In genomic region chr19:45075323-45076035, GRCm38 (mm10) we compare ENCODE assay signal across 8 mouse cellular contexts. TPM values are rescaled to one million over a fixed set of nuclear protein-coding genes. Genes with fewer than 3 reads are reported as not detected.
DNase-seq lines count a peak whose midpoint lies in the region; ATAC-seq and TF ChIP-seq lines count a peak whose summit lies in the region.

No protein-coding gene starts in this region.

- no peak for TF ChIP-seq CTCF in spleen, adult 2 months (IDR thresholded peaks at IDR 0.05; ENCODE audit: extremely low read depth, insufficient read depth, insufficient read length, insufficient replicate concordance)
- no peak; the same call in 1 of the 2 replicates for TF ChIP-seq CTCF in liver, embryonic 14.5 days (IDR thresholded peaks at IDR 0.05; ENCODE audit: low read depth)

- H3K36me3 ChIP-seq in spleen, adult 2 months (ENCODE audit: control insufficient read depth, insufficient read depth, low read length) = no peaks in the 10 kb centered on the region
- no peaks in the 10 kb centered on the region for H3K36me3 ChIP-seq in liver, embryonic 14.5 days (replicated peaks; ENCODE audit: control insufficient read depth, insufficient read depth, low read depth)
- H3K36me3 ChIP-seq in stomach, embryonic 14.5 days (ENCODE audit: control insufficient read depth, insufficient read depth, low read length) = no peaks in the 10 kb centered on the region

- intact Hi-C loops in heart, postnatal 10 days (cut with DNase I) = no loop called here

- no peak for TF ChIP-seq EP300 in liver, embryonic 14.5 days (IDR thresholded peaks at IDR 0.05; ENCODE audit: low read depth)

- H3K9ac ChIP-seq in liver, embryonic 14.5 days (replicated peaks) = peak overlapping the region; percentile 90
- H3K9ac ChIP-seq in stomach, embryonic 14.5 days (replicated peaks; ENCODE audit: low read depth, low read length) = peak overlapping the region; percentile 53

- H3K4me3 ChIP-seq in spleen, adult 2 months (ENCODE audit: extremely low read depth, insufficient read depth, insufficient read length) = peak overlapping the region; percentile 89
- H3K4me3 ChIP-seq in liver, embryonic 14.5 days (ENCODE audit: insufficient read depth in 1 of 2, low read depth in 2 of 2, low read length in 2 of 2) = peak overlapping the region; percentile 86 to 99
- H3K4me3 ChIP-seq in stomach, embryonic 14.5 days (ENCODE audit: low read depth, low read length) = peak overlapping the region; percentile 66

- no peaks in the 10 kb centered on the region for H3K9me3 ChIP-seq in liver, embryonic 14.5 days (ENCODE audit: control insufficient read depth, low read length)
- H3K9me3 ChIP-seq in stomach, embryonic 14.5 days (ENCODE audit: control insufficient read depth, low read depth, low read length) = no peaks in the 10 kb centered on the region

- WGBS in spleen, adult 2 months = under 1% methylated on average over 32 of the region's 32 CpGs
- WGBS in liver, embryonic 14.5 days (ENCODE audit: insufficient replicate concordance) = under 1% methylated on average over 32 of the region's 32 CpGs
- 1% methylated on average over 32 of the region's 32 CpGs for WGBS in stomach, embryonic 14.5 days

- peak; percentile 63 for ATAC-seq in liver, embryonic 14.5 days (ENCODE audit: insufficient read depth)
- ATAC-seq in stomach, embryonic 14.5 days (ENCODE audit: insufficient number of reproducible peaks, insufficient read depth, low FRiP score, low read depth) = 0 out of 2 replicates have a peak, but pooled peaks have one; percentile 49

- TF ChIP-seq POLR2A in spleen, adult 2 months (IDR thresholded peaks at IDR 0.05; ENCODE audit: low read depth, low read length) = no peak

- H3K4me1 ChIP-seq in spleen, adult 2 months (ENCODE audit: control insufficient read depth, insufficient read depth, insufficient read length) = peaks cover 17% of the 10 kb centered on the region
- H3K4me1 ChIP-seq in liver, embryonic 14.5 days (replicated peaks; ENCODE audit: control insufficient read depth in 2 of 2, insufficient read depth in 2 of 2, low read length in 1 of 2) = peaks cover 9 to 14% of the 10 kb centered on the region in 2 experiments
- peaks cover 28% of the 10 kb centered on the region; the same call in 1 of the 2 replicates for H3K4me1 ChIP-seq in stomach, embryonic 14.5 days (ENCODE audit: control insufficient read depth, insufficient read depth, low read length)

- DNase-seq in spleen, adult 2 months (ENCODE audit: low read depth in 1 of 2, low spot score in 2 of 2) = no peak
- no peak for DNase-seq in spleen, adult 18-20 months
- peak; percentile 67 for DNase-seq in cerebellum, adult 9-11 months
- DNase-seq in heart, postnatal 10 days = peak; percentile 43 to 51
- DNase-seq in liver, embryonic 14.5 days (ENCODE audit: low read depth in 3 of 3, low spot score in 3 of 3) = no peak
- no peak for DNase-seq in right cerebral cortex, postnatal 10 days (ENCODE audit: low spot score in 2 of 2)
- DNase-seq in adrenal gland, adult 2 months = no peak

- peak overlapping the region; percentile 69 for H3K27ac ChIP-seq in spleen, adult 2 months (ENCODE audit: insufficient read depth, low read length)
- H3K27ac ChIP-seq in liver, embryonic 14.5 days = peak overlapping the region; percentile 18; the same call in 1 of the 2 replicates
- H3K27ac ChIP-seq in stomach, embryonic 14.5 days (ENCODE audit: low read length) = peak overlapping the region; percentile 87; the same call in 1 of the 2 replicates

- peak overlapping the region; percentile 100 for H3K4me2 ChIP-seq in liver, embryonic 14.5 days (ENCODE audit: low read depth)
- peak overlapping the region; percentile 97 for H3K4me2 ChIP-seq in stomach, embryonic 14.5 days (replicated peaks; ENCODE audit: low read depth, low read length)

- H3K27me3 ChIP-seq in spleen, adult 2 months (ENCODE audit: control insufficient read depth, insufficient read depth, low read length) = peaks cover 25% of the 10 kb centered on the region
- peaks cover 52% of the 10 kb centered on the region for H3K27me3 ChIP-seq in liver, embryonic 14.5 days (ENCODE audit: control insufficient read depth, insufficient read depth, low read length)
- peaks cover 44% of the 10 kb centered on the region for H3K27me3 ChIP-seq in stomach, embryonic 14.5 days (ENCODE audit: control insufficient read depth, insufficient read depth, low read length)

RNA-seq across cellular contexts. Expression of gene Kazald1, which starts 0.4 kb away (rescaled TPM):
- polyA plus RNA-seq in spleen, adult 2 months (2012; rRNA removed) = 63.8 and 81.4 TPM in 2 replicates
- total RNA-seq in heart, postnatal 10 days (2021) = 1 to 10 TPM; 7.4 to 9.1 TPM
- polyA plus RNA-seq in liver, embryonic 14.5 days (2012; rRNA removed) = 0.15 and 0.22 TPM in 2 replicates
- 0.13 and 0.29 TPM in 2 replicates for polyA plus RNA-seq in liver, embryonic 14.5 days (2014; fragmentation: Nextera tagmentation; extraction: Ambion mirVana)
- 1.3 and 4.7 TPM in 2 replicates for polyA plus RNA-seq in stomach, embryonic 14.5 days (2014; fragmentation: Nextera tagmentation; extraction: Ambion mirVana)
- 1 to 10 TPM; 2.2 to 6.0 TPM for total RNA-seq in adrenal gland, adult 2 months (2021)
- polyA plus RNA-seq in adrenal gland, adult 2 months (2012; rRNA removed) = 9.8 and 11.1 TPM in 2 replicates

RNA-seq across cellular contexts. Expression of gene Sfxn3, which starts 28.2 kb away (rescaled TPM):
- 23.9 and 25.9 TPM in 2 replicates for polyA plus RNA-seq in spleen, adult 2 months (2012; rRNA removed)
- 10 to 100 TPM; 21.8 to 23.9 TPM for total RNA-seq in heart, postnatal 10 days (2021)
- polyA plus RNA-seq in liver, embryonic 14.5 days (2012; rRNA removed) = 2.4 TPM in 2 replicates
- polyA plus RNA-seq in liver, embryonic 14.5 days (2014; fragmentation: Nextera tagmentation; extraction: Ambion mirVana) = 1.8 and 2.5 TPM in 2 replicates
- polyA plus RNA-seq in stomach, embryonic 14.5 days (2014; fragmentation: Nextera tagmentation; extraction: Ambion mirVana) = 28.8 and 34.5 TPM in 2 replicates
- 10 to 100 TPM; 51.2 to 89.3 TPM for total RNA-seq in adrenal gland, adult 2 months (2021)
- polyA plus RNA-seq in adrenal gland, adult 2 months (2012; rRNA removed) = 45.9 and 65.5 TPM in 2 replicates

RNA-seq across cellular contexts. Expression of gene Pdzd7, which starts 30.0 kb away (rescaled TPM):
- polyA plus RNA-seq in spleen, adult 2 months (2012; rRNA removed) = 0.04 and 0.09 TPM in 2 replicates
- under 1 TPM in 1 of 2 experiments, not detected in 1; 0.22 TPM for total RNA-seq in heart, postnatal 10 days (2021)
- polyA plus RNA-seq in liver, embryonic 14.5 days (2012; rRNA removed) = 0.02 and 0.03 TPM in 2 replicates
- not detected in 2 replicates for polyA plus RNA-seq in liver, embryonic 14.5 days (2014; fragmentation: Nextera tagmentation; extraction: Ambion mirVana)
- 0.62 TPM in 2 replicates for polyA plus RNA-seq in stomach, embryonic 14.5 days (2014; fragmentation: Nextera tagmentation; extraction: Ambion mirVana)
- under 1 TPM in 1 of 2 experiments, not detected in 1; 0.09 TPM for total RNA-seq in adrenal gland, adult 2 months (2021)
- polyA plus RNA-seq in adrenal gland, adult 2 months (2012; rRNA removed) = 0.62 and 0.65 TPM in 2 replicates

Comparison
In these comparisons a context has a peak if more than half of its experiments do, and no peak if none do; other contexts are left out.
1. DNase-seq: peak in cerebellum, adult 9-11 months (single experiment) and heart, postnatal 10 days (2 of 2); none in spleen, adult 2 months (0 of 2), spleen, adult 18-20 months (0 of 2), liver, embryonic 14.5 days (0 of 3), right cerebral cortex, postnatal 10 days (0 of 2) and adrenal gland, adult 2 months (single experiment).
2. H3K27ac ChIP-seq: peak in every context shown above with its lines; median percentile 87 in stomach, embryonic 14.5 days; 69 in spleen, adult 2 months; 18 in liver, embryonic 14.5 days.
3. Peak in every context shown above with its lines, with median percentiles within 50 percentile points of each other: H3K4me3 ChIP-seq.